Mouse (Mus musculus) right cerebral cortex, postnatal 25 days (tissue): ENCODE results near the gene Kif1b.
A peak's percentile ranks its signal among the peaks of the same experiment; 100 is the strongest.

Experiments used
- DNase-seq: peaks from one replicate; pipeline ENCODE4 v3.0.0; 2022

Kif1b gene

DNA sequence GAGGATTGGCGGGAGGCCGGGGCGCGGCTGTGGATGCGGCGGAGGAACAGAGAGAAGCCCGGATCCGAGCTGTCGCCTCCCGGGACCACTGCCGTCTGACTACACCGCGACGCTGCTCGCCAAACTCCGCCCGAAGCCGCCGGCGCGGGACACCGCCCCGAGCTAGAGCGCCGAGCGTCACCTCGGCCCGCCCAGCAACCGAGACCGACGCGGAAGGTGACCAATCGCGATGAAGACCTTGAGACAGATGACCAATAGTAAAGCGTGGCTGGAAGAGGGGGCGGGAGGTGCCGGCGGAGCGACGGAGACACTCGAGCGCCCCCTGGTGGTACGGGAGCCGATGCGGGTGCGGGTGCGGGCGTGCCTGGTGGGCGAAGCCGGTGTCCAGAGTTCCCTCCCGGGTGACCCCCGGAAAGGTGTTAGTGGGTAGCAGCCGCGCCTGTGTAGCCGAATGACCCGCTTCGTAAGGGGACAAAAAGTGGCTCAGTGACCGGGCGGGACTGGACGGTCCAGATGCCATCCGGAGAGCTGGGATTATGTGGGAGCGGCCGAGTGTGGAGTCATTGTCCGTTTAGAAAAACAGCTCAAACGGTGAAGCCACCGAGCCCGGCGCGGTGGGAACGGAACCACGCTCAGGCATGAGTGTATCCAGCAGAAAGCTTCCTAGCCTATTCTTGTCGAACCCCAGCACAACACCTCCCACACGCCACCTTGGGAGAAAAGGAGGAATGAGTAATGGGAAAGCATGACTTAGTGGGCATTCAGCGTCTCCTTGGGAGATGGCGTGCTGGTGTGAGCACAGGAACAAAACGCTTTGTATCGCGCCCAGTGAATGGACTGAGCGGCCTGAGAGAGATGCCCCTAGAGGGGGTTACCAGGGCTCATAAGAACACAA lies at the start of gene Kif1b:
Gene Kif1b (minus strand): TSS at position 98 of the 895 bp plus-strand sequence.
- DNase-seq: peak; percentile 99

GRCm38 (mm10) chr4:149354671-149355070 lies 47.2 kb upstream of the Kif1b start:
- DNase-seq: no peak

- no peak for DNase-seq
Measured at GRCm38 (mm10) chr4:149351596-149352150, 44.2 kb upstream of the Kif1b start.

DNA sequence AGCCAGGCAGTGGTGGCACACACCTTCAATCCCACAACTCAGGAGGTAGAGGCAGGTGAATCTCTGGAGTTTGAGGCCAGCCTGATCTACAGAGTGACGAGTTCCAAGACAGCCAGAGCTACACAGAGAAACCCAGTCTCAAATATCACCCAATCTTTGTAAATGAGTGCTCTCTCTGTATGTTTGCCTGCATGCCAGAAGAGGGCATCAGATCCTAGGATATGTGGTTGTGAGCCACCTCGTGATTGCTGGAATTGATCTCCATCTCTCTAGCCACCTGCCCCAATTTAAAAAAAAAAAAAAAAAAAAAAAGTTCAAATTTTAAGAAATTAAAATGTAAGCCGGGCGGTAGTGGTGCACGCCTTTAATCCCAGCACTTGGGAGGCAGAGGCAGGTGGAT lies 41.5 kb upstream of the Kif1b start:
- DNase-seq: no peak

GRCm38 (mm10) chr4:149345873-149346272 lies 38.4 kb upstream of the Kif1b start:
- DNase-seq: no peak

GRCm38 (mm10) chr4:149344311-149344710 lies 36.8 kb upstream of the Kif1b start:
- no peak for DNase-seq

DNA sequence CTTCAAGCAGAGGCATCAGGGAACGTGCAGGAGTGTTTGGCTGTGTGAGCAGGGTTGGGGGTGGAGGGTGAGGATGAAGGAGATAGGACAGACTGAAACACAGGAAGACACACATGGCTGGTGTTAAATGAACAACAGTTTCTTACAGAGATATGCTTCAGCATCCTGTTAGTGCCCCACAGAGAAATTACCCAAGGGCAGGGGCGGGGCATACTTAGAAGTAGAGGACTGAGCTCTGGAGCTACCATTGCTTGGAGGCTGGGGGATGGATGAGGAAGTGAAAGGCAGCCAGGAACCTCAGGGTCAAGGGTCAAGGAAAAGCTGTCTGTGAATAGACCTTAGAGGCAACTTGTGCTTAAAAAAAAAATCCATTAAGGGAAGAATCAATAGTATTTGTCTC lies 33.2 kb upstream of the Kif1b start:
- DNase-seq: no peak

GRCm38 (mm10) chr4:149339426-149340214 lies 32.1 kb upstream of the Kif1b start:
- no peak for DNase-seq

- no peak for DNase-seq
Measured at GRCm38 (mm10) chr4:149338137-149338536, 30.6 kb upstream of the Kif1b start.

GRCm38 (mm10) chr4:149337353-149337752 lies 29.9 kb upstream of the Kif1b start:
- DNase-seq: no peak

DNA sequence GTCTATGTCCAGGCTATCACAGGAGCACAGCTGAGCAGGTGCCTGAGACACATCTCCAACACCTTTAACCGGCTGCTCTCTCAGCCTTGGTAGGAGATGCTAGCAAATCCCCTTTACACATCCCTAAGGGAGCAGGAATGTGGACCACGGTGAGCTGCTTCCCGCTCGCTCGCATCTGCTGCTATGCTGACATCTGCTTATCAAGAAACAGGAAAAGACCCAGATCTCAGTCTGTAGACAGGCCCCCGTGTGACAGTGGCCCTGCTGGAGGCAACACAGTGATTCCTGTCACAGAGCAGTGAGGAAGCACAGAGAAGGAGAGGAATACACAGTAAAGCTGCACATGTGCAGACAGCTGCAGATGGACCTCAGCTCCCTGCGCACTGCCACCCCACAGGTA lies 28.8 kb upstream of the Kif1b start:
- DNase-seq: no peak

DNA sequence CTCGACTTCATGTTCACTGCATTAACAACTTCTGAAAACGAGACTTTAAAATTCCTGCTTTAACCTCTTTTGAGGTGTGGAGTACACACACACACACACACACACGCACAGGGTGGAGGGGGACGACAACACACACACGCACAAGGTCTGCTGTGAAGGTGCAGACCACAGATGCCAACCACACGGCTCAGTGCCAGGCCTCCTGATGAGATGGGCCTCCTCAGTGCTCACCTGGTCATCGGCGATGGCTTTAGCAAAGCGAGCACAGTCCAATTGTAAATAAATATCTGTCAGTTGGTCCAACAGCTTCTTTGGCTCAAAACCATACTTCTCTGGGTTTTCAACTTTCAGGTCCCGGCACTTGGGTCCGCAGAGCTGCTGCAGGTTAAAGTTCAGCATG lies 27.4 kb upstream of the Kif1b start:
- no peak for DNase-seq

DNA sequence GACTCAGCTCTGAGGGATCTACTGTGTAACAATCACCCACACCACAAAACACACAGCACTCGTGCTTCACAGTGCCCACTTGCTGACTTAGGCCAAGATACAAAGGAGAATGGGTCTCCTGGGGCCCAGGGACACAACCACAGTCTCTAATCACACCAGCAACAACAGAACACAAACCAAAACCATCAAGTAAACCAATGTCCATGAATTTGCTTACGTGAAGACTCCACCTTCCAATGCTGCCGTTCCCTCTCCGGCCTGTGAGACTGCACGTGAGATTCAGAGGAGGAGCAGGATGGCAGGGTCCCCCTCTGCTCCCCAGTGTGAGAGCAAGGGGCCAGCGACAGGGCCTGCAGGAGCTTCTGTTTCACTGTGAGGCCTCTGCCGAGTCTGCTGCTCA lies 25.2 kb upstream of the Kif1b start:
- no peak for DNase-seq

DNA sequence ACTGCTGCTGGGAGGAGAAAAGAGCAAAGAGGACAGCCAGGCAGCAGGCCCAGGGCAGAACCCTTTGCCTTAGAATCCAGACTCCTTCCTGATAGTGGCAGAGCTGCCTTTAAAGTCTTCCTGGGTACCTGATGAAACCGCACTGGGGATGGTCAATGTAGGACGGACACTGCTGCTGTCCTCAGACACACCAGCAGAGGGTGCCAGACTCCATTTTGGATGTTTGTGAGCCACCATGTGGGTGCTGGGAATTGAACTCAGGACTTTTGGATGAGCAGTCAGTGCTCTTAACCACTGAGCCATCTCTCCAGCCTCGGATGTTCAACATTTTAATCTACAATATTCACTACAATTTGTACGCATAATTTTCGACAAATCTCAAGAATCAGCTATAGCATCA lies 23.0 kb upstream of the Kif1b start:
- no peak for DNase-seq

- DNase-seq: no peak
Measured at GRCm38 (mm10) chr4:149328735-149329134, 21.2 kb upstream of the Kif1b start.

DNA sequence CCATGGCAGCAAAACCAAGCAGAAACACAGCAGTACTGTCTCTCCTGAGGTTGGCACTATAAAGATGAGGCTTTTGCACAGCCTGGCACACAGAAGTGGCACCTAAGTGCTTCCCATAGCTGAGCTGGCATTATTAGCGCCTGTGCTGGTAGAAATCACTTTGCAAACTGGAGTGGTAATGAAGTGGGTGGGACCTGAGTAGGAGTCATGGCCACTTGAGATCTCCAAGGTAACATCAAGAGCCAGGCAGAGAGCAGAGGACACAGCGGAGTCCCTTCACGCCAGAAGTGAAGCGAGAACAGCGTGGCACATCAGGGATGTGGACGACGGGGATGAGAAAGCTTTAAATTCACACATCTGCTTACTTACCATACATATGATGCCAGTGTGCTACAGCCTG lies 19.8 kb upstream of the Kif1b start:
- DNase-seq: no peak

GRCm38 (mm10) chr4:149325411-149326162 lies 18.1 kb upstream of the Kif1b start:
- DNase-seq: no peak

DNA sequence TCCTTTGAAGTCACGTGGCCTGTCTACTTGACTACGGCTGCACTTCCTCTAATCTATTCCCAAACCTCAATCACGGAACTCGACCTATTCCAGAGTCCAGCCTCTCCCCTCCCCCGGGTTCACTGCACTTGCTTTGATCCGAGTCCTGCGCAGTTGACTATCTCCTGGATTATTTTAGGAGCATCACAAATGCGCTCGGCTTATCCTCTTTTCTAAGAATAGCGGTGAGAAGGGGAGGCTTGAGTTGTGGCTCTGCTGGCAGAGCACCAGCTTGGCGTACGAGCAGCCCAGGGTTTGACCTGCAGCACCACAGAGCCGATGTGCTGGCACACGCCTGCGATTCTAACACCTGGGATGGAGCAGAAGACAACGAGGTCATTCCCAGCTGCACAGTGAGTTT lies 16.2 kb upstream of the Kif1b start:
- no peak for DNase-seq

GRCm38 (mm10) chr4:149322718-149323117 lies 15.2 kb upstream of the Kif1b start:
- no peak for DNase-seq

DNA sequence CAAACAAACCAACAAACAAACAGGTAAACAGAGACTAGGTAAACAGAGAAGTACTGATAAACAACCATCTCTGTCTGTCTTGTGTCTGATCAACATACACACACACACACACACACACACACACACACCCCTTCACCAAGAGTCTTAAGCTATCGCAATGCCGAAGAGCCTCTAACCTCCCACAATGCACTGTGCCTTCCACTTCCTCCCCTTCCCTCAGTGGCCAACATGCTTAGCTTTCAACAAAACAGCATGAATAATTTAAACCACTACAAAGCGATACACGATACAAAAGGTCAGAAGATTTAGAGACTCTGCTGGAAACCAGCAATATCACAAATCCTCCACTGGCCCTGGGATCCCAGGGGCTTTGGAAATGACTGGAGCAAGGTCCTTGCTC lies 14.8 kb upstream of the Kif1b start:
- DNase-seq: no peak

DNA sequence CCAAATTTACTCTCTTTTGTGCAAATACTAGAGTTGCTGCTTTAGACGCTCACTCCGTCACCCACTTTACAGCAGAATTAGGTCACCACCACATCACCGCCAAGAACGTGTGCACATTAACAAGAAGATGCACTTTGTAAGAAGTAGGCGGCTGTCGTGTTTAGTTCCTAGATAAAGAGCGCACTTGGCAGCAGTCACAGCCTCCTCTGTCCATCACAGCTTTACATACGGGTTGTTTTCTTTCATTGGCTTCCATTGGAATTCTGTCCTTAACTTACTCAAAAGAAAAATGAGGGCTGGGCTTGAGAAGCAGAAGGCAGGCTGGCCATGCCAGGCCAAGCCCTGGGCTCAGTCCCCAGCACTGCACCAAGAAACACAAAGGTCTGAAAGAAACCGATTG lies 11.6 kb upstream of the Kif1b start:
- no peak for DNase-seq

- no peak for DNase-seq
Measured at GRCm38 (mm10) chr4:149317387-149317786, 9.9 kb upstream of the Kif1b start.

- DNase-seq: no peak
Measured at GRCm38 (mm10) chr4:149314275-149314837, 6.9 kb upstream of the Kif1b start.
